Mouse (Mus musculus): ENCODE results near the gene Pard3. TPM values are rescaled to one million over a fixed set of nuclear protein-coding genes. Genes with fewer than 3 reads are reported as not detected.

The Pard3 gene
- polyA plus RNA-seq, 1 experiment from 2014 or later, result 5.4 TPM

DNA sequence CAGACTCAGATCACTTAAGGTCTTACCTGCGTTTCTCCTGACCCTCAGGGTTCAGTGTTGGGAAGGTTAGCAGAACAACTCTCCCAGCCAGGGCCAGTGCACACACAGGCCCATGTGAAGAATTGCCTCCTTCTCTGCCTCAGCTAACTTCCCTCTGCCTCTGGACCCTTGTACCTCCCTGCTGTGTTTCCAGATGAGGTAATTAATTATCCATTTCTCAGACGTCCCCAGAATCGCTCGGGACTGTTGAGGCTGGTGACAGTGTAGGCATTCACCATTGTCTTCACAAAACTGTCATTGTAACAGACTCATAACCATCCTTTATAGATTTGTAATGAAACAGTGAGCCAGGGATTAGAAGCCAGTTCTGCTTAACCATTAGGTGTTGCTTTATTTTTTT, 143.8 kb downstream of the Pard3 start:
- DNase-seq, result no peak
- no peaks in the 10 kb centered on the region for H3K36me3 ChIP-seq
- no peaks in the 10 kb centered on the region for H3K9me3 ChIP-seq (replicated peaks)
- no peak overlapping the region for H3K4me3 ChIP-seq (replicated peaks)
- ATAC-seq (ENCODE audit: low read depth), result no peak
- H3K4me1 ChIP-seq (replicated peaks), result no peaks in the 10 kb centered on the region
- WGBS (ENCODE audit: insufficient replicate concordance), result 52% methylated on average over 4 of the region's 4 CpGs
- no peaks in the 10 kb centered on the region for H3K27me3 ChIP-seq
- H3K9ac ChIP-seq, result no peak overlapping the region
- no peak overlapping the region for H3K27ac ChIP-seq
- H3K4me2 ChIP-seq, result no peak overlapping the region

- Histone ChIP-seq H3K27me3 (no peaks in the 10 kb centered on the region), H3K9me3 (replicated peaks) (no peaks in the 10 kb centered on the region), H3K36me3 (no peaks in the 10 kb centered on the region), H3K4me2 (no peak overlapping the region), H3K9ac (no peak overlapping the region), H3K27ac (no peak overlapping the region), H3K4me3 (replicated peaks) (no peak overlapping the region), H3K4me1 (replicated peaks) (no peaks in the 10 kb centered on the region)
- no peak for DNase-seq
- ATAC-seq (ENCODE audit: low read depth), result no peak
- WGBS (ENCODE audit: insufficient replicate concordance), result 70% methylated on average over 4 of the region's 4 CpGs
Measured at GRCm38 (mm10) chr8:127210621-127211020, 146.9 kb downstream of the Pard3 start.

GRCm38 (mm10) chr8:127214338-127214737, 150.6 kb downstream of the Pard3 start:
- WGBS (ENCODE audit: insufficient replicate concordance), result 68% methylated on average over 8 of the region's 8 CpGs
- DNase-seq (no peak), ATAC-seq (ENCODE audit: low read depth) (no peak)
- Histone ChIP-seq H3K27ac (no peak overlapping the region), H3K9ac (no peak overlapping the region), H3K9me3 (replicated peaks) (no peaks in the 10 kb centered on the region), H3K27me3 (no peaks in the 10 kb centered on the region), H3K36me3 (no peaks in the 10 kb centered on the region), H3K4me3 (replicated peaks) (no peak overlapping the region), H3K4me1 (replicated peaks) (no peaks in the 10 kb centered on the region), H3K4me2 (no peak overlapping the region)

DNA sequence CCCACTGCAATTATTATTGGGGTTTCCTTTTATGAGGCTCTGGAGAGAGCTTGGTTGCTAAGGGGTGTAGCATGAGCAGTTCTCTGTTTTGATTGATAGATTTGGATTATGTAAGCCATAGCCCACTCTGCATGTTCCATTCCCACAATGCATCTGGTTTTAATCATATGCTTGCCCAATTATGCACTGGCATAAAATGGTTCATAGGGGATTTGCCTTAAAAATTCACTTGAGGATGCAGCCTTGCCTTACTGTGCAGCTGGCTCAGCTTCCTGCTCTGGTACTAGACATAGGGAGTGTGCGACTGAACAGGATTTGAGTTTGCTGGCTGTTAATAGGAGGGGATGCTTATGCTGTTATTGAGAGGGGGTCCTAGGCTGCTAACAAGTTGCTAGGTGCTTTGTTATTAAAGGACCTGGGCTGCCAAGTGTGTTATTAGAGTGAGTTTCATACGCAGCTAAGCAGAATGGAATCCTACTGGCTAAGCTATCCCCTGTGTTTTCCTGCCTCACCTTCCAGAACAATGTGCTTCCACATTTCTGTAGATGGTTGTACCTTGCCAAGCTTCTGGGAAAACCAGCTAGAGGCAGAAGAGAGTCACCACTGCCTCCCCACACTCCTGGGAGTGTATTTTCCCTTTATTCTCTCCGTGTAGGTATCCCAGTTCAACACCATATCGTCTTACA, 151.2 kb downstream of the Pard3 start:
- DNase-seq, result no peak
- Histone ChIP-seq H3K36me3 (no peaks in the 10 kb centered on the region), H3K9ac (no peak overlapping the region), H3K9me3 (replicated peaks) (no peaks in the 10 kb centered on the region), H3K4me2 (no peak overlapping the region), H3K27me3 (no peaks in the 10 kb centered on the region), H3K4me3 (replicated peaks) (no peak overlapping the region), H3K4me1 (replicated peaks) (no peaks in the 10 kb centered on the region), H3K27ac (no peak overlapping the region)
- WGBS (ENCODE audit: insufficient replicate concordance), result 69% methylated on average over 4 of the region's 4 CpGs
- ATAC-seq (ENCODE audit: low read depth), result no peak

- Histone ChIP-seq H3K4me2 (no peak overlapping the region), H3K9ac (no peak overlapping the region), H3K27me3 (no peaks in the 10 kb centered on the region), H3K4me1 (replicated peaks) (no peaks in the 10 kb centered on the region), H3K4me3 (replicated peaks) (no peak overlapping the region), H3K27ac (no peak overlapping the region), H3K9me3 (replicated peaks) (no peaks in the 10 kb centered on the region), H3K36me3 (no peaks in the 10 kb centered on the region)
- 57% methylated on average over 5 of the region's 5 CpGs for WGBS (ENCODE audit: insufficient replicate concordance)
- ATAC-seq (ENCODE audit: low read depth) (no peak), DNase-seq (no peak)
Measured at GRCm38 (mm10) chr8:127220206-127220605, 156.5 kb downstream of the Pard3 start.

- H3K9me3 ChIP-seq (replicated peaks), result no peaks in the 10 kb centered on the region
- no peak overlapping the region for H3K9ac ChIP-seq
- no peaks in the 10 kb centered on the region for H3K27me3 ChIP-seq
- H3K36me3 ChIP-seq, result no peaks in the 10 kb centered on the region
- 64% methylated on average over 7 of the region's 7 CpGs for WGBS (ENCODE audit: insufficient replicate concordance)
- H3K4me1 ChIP-seq (replicated peaks), result no peaks in the 10 kb centered on the region
- DNase-seq (no peak), ATAC-seq (ENCODE audit: low read depth) (no peak)
- H3K4me3 ChIP-seq (replicated peaks), result no peak overlapping the region
- no peak overlapping the region for H3K4me2 ChIP-seq
- no peak overlapping the region for H3K27ac ChIP-seq
Measured at GRCm38 (mm10) chr8:127220615-127221014, 156.9 kb downstream of the Pard3 start.

DNA sequence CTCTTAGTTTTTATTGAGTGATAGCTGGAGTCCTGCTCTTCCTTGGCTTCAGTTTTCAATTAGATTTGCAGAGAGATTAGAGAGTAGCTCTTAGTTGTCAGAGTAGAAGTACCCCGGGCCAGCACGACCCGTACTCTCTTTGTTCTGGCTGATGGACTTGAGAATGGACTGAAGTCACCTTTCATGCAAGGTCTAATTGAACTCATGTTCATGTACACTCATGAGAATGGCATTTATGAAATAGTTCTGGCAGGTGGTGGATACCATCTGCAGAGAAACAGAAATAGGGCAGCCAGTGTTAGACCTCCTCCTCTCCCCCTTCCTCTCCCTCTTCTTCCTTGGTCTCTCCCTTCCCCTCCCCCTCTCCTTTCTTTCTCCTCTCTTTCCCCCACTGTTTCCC, 158.7 kb downstream of the Pard3 start:
- Histone ChIP-seq H3K4me2 (no peak overlapping the region), H3K36me3 (no peaks in the 10 kb centered on the region), H3K4me1 (replicated peaks) (peaks cover 4% of the 10 kb centered on the region; the same call in 1 of the 2 replicates), H3K9ac (no peak overlapping the region), H3K9me3 (replicated peaks) (no peaks in the 10 kb centered on the region), H3K4me3 (replicated peaks) (no peak overlapping the region), H3K27ac (no peak overlapping the region), H3K27me3 (no peaks in the 10 kb centered on the region)
- WGBS (ENCODE audit: insufficient replicate concordance), result 77% methylated on average over 3 of the region's 3 CpGs
- ATAC-seq (ENCODE audit: low read depth), result no peak
- DNase-seq, result no peak

DNA sequence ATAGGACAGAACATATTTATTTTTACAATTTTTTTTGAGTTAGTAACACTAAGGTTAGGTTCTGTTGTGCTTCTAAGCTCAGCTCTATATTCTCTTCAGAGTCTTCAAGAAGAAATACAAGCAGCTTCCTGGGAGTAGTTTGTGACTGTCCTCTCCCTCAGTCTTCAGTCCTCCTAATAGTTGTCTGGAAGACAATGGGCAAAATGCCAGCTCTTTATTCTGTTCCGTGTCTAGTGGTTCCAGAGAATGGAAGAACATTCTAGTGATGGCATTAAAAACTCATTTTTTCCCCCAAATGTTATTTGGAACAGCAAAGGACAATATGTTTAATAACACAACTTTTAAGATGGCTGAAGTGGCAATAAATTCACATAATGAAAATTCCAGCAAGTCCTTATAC, 163.3 kb downstream of the Pard3 start:
- no peak overlapping the region for H3K9ac ChIP-seq
- no peak for ATAC-seq (ENCODE audit: low read depth)
- peaks cover 14% of the 10 kb centered on the region for H3K4me1 ChIP-seq (replicated peaks)
- H3K36me3 ChIP-seq, result no peaks in the 10 kb centered on the region
- DNase-seq, result no peak
- H3K27ac ChIP-seq, result no peak overlapping the region
- H3K9me3 ChIP-seq (replicated peaks), result no peaks in the 10 kb centered on the region
- H3K4me3 ChIP-seq (replicated peaks), result no peak overlapping the region
- no peaks in the 10 kb centered on the region for H3K27me3 ChIP-seq
- 59% methylated on average over 1 of the region's 1 CpGs for WGBS (ENCODE audit: insufficient replicate concordance)
- H3K4me2 ChIP-seq, result no peak overlapping the region

DNA sequence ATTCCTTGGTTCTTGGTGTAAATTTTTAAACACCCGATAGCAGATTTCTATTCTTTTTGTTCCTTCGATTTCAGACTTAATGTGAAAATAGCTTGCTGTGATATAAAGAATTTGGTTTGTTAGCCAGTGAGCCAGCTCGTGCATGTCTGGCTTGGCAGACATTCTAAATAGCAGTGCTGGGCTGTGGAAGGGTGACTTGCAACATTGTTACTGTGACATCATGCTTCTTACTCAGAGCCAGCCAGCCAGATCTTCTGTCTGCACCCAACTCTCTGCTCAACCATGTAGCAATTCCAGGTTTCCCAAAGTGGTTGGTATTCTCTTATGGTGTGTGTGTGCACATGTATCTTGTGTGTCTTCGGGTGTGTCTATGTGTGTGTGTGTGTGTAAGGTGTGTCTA, 163.7 kb downstream of the Pard3 start:
- ATAC-seq (ENCODE audit: low read depth) (no peak), DNase-seq (no peak)
- Histone ChIP-seq H3K36me3 (no peaks in the 10 kb centered on the region), H3K9me3 (replicated peaks) (no peaks in the 10 kb centered on the region), H3K9ac (no peak overlapping the region), H3K4me3 (replicated peaks) (no peak overlapping the region), H3K4me2 (no peak overlapping the region), H3K27me3 (no peaks in the 10 kb centered on the region), H3K27ac (no peak overlapping the region), H3K4me1 (replicated peaks) (peaks cover 14% of the 10 kb centered on the region)
- 63% methylated on average over 4 of the region's 4 CpGs for WGBS (ENCODE audit: insufficient replicate concordance)

- WGBS (ENCODE audit: insufficient replicate concordance), result 63% methylated on average over 15 of the region's 15 CpGs
- ATAC-seq (ENCODE audit: low read depth), result no peak
Measured at GRCm38 (mm10) chr8:127229325-127230232, 165.9 kb downstream of the Pard3 start.

GRCm38 (mm10) chr8:127230233-127230595, 166.5 kb downstream of the Pard3 start:
- no peak overlapping the region for H3K4me2 ChIP-seq
- H3K27me3 ChIP-seq, result no peaks in the 10 kb centered on the region
- ATAC-seq (ENCODE audit: low read depth) (no peak), DNase-seq (no peak)
- no peaks in the 10 kb centered on the region for H3K9me3 ChIP-seq (replicated peaks)
- peaks cover 14% of the 10 kb centered on the region for H3K4me1 ChIP-seq (replicated peaks)
- no peak overlapping the region for H3K27ac ChIP-seq
- WGBS (ENCODE audit: insufficient replicate concordance), result 70% methylated on average over 8 of the region's 8 CpGs
- H3K9ac ChIP-seq, result no peak overlapping the region
- H3K36me3 ChIP-seq, result no peaks in the 10 kb centered on the region
- no peak overlapping the region for H3K4me3 ChIP-seq (replicated peaks)

More at GRCm38 (mm10) chr8:127229325-127230232, 165.9 kb downstream of the Pard3 start:
- Histone ChIP-seq H3K4me2 (no peak overlapping the region), H3K27ac (no peak overlapping the region), H3K9ac (no peak overlapping the region), H3K9me3 (replicated peaks) (no peaks in the 10 kb centered on the region), H3K4me3 (replicated peaks) (no peak overlapping the region), H3K36me3 (no peaks in the 10 kb centered on the region), H3K27me3 (no peaks in the 10 kb centered on the region), H3K4me1 (replicated peaks) (peaks cover 14% of the 10 kb centered on the region)
- DNase-seq, result no peak
